Mouse (Mus musculus) spleen, postnatal 10 days (tissue): ENCODE data around the gene Ltbp2.
A peak's percentile ranks its signal among the peaks of the same experiment; 100 is the strongest.

ENCODE experiments used
- DNase-seq, 2 experiments: peaks; one replicate each; pipeline ENCODE4 v3.0.0; 2021 to 2022; ENCODE audit warnings: low spot score in 2 of 2

Gene Ltbp2

GRCm38 (mm10) chr12:84880091-84880490, 3.8 kb upstream of the Ltbp2 start:
- no peak for DNase-seq

DNA sequence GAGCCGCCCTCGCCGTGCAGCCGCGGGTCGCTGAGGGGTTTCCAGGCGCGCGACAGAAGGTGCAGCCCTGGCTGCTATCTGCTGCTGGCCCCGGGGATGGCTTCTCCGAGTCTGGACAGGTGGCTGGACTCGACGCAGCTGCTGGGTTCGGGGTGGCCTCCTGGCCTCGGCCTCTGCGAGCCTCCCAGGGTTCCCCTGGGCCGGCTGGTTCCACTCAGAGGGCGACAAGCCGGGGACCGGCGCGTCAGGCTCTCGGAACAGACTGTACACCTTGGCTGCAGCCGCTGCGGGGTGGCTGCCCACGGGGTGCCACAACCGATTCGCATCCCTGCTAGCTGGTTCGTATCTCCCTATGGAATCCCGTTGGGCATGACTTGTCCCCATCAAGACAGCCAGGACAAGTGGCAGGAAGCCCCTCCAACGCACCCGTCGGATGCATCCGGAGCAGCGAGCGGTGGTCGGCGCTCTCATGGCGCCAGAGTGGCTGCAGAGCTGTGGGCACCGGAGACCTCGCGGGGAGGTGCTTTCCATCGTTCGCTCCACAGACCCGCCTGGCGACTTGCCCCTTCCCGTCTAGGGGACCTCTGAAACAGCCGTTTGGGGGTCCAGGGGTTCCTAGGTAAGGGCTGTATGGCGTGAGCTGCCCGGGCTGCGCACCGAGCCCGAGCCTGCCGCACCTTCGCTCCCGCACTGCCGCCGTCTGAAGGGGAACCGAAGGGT, 411 bp downstream of the Ltbp2 start:
- peak in 1 of 2 experiments; percentile 41 for DNase-seq

DNA sequence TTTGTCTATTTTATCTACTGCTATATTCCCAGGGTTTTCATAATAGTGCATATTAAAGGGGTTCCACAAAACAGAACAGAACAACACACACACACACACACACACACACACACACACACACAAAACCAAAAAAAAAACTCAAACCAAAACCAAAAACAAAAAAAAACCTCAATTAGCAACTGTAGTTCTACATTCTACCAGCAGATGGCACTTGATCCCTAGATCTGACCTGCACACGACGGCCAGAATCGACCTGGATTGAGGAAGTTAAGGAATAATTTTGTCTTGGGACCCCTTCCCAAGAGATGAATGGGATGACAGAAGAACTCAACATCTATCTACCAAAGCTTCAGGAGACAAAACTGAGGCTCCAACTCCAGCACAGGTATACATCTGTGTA, 2.9 kb downstream of the Ltbp2 start:
- no peak for DNase-seq

DNA sequence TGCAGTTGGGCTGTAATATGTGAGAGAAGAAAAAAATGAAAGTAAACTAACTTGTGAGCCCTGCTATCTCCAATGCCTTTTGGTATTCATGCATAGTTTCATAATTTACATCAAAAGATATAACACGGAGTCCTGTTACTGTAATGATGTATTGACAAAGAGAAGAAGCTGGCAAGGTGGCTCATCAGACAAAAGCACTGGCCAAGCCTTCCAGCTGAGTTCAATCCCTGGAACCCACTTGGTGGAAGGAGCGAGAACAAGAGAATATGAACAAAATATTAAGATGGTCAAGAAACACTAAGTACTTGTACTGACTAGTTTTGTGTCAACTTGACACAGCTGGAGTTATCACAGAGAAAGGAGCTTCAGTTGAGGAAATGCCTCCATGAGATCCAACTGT, 4.0 kb downstream of the Ltbp2 start:
- DNase-seq: no peak

DNA sequence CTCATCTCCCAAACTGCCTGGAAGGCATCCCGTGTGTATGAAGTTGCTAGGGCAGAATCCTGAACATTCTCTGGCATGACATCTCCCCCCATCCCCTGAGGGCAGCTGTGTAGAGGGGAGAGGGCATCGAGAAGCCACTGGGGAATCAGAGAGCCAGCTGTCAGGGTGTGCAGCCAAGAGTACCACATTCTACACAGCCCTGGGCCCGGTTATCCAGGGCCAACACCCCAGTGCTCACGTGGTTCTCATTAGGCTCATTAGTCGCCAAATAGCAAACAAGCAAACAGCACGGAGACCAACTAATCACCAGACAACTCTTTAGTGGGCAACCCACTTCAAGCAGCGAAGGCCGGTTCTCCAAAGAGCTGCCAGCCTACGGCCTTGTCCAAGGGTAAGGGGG, 10.9 kb downstream of the Ltbp2 start:
- no peak for DNase-seq

GRCm38 (mm10) chr12:84864801-84865200, 11.5 kb downstream of the Ltbp2 start:
- DNase-seq: no peak

GRCm38 (mm10) chr12:84863196-84863595, 13.1 kb downstream of the Ltbp2 start:
- DNase-seq: no peak

DNA sequence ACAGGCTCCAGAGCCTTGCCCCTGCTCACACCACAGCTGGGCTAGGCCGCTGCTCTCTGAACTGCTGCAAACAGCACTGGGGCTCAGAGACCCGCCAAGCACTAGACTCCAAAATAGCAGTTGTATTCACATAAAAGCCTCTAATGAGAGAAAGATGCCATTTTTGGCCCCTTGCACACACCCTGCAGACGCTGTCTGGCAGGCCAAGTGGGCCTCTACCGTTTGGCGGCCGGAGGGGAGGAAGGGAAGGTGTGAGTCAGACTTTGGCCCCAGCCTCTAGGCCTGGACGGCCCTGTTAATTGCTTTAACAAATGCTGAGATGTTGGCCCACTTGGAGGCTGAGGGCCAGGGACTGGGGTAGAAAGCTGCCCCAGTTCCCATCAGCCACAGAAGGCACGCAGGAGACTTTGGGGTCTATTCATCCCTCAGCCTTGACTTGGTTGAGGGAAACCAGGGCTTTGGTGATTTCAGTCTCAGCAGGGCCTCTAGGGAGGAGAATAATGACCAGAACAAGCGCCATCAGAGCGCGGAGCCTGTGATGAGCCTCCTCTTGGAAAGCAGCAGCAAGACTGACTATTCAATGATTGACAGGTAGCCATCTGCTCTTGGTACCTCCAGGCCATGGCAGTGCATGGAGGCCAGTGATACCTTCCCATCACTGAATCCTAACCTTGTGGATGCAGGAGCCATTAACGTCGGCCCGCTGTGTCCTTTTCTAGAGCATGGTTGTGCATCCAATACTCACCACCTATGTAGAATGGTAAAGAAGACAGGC, 14.0 kb downstream of the Ltbp2 start:
- no peak for DNase-seq

DNA sequence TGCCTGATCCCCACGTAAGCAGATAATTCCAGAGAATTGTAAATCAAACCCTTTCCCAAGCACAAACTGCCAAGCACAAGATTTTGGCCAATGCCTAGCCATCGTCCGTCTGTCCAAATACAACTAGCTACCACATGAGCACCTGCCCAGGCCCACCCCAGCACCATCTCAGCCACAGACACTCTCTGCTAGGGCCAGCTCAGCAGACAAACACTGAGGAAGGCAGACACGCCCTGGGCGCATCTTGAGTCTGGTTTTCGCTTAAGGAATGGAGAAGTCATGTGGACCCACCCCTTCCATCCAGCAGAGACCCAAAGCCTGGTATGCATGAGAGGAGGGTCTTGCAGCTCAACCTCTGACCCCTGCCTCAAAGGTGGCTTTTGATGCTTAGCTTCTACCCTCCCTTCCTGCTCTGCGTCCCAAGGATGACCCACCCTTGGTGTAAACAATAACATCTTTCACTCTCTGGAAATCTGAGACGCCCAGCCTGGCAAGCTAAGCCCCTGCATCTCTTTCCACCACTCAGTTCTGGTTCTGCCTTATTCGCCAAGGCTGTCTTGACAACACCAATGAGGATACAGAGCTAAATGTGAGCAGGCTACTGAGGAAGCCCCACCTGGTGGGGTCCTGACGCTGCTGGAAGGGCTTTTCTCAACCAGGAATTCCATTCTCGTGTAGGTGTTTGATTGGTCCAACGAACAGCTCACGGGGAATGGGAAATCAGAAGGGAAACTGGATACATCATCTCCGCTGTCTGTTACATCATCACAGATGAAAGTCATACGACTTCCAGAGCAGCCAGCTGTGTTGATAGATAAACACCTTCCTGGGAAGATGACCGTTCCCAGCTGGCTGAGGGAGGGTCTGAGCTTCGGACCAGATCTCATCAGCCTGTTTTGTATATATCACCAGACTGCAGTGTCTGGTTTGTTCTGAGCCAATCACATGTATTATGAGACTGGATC, 17.9 kb downstream of the Ltbp2 start:
- peak in 1 of 2 experiments; percentile 61 for DNase-seq

- DNase-seq: peak in 1 of 2 experiments; percentile 76
Observed at GRCm38 (mm10) chr12:84857706-84858105, 18.6 kb downstream of the Ltbp2 start.

GRCm38 (mm10) chr12:84856532-84856931, 19.8 kb downstream of the Ltbp2 start:
- DNase-seq: no peak

DNA sequence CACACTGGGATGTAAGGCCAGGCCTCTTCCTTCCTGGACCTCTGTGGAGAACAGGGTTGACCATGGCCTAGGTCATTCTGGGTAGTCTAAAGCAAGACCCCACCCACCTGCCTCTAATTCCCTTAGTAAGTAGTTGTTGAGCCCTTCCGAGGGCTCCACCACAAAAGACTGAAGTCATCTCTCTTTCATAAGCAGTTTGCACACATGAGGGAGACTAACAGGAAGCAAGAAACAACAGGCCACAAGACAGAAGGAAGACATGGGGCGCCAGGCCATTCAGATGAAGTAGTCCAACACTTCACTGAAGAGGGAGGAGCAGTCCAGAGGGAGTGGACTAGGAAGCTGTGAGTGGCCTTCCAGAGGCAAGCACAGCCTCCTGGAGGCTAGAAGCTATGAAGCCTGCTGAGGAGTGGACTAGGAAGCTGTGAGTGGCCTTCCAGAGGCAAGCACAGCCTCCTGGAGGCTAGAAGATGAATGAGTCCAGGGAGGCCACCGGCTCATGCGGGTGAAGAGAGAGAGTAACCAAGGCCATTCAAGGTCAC, 21.2 kb downstream of the Ltbp2 start:
- peak in 1 of 2 experiments; percentile 51 for DNase-seq

GRCm38 (mm10) chr12:84854392-84855033, 21.8 kb downstream of the Ltbp2 start:
- no peak for DNase-seq

DNA sequence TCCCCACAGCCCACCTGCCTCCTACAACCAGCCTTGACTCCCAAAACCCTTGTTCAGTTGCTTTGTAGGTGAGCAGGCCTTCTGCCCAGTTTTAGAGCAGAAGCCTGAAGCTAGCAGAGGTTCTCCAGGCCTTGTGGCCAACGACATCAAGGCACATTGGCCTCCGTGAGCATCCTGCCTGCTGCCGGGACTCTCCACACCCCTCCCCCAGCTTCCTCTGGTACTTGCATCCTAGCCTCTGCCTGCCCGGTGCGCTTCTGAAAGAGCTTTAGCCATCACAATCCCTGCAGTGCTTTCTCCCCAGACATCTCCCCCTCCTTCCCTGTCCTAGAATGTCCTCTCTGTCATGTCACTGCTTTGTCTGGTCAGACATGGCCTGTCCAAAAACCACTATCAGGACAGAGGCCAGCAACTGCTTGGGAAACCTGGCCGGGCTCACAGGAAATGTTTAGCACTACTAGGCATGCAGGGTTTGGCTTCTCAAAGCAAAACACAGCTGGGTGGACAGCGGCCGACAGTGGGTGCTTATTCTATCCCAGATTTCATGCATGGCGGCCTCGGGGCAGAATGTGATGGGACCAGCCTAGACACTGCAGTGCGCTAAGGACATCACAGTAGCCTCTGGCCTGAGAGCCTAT, 24.8 kb downstream of the Ltbp2 start:
- DNase-seq: no peak

- no peak for DNase-seq
Observed at GRCm38 (mm10) chr12:84847882-84848281, 28.4 kb downstream of the Ltbp2 start.

GRCm38 (mm10) chr12:84847480-84847879, 28.9 kb downstream of the Ltbp2 start:
- no peak for DNase-seq

- no peak for DNase-seq
Observed at GRCm38 (mm10) chr12:84846594-84847014, 29.7 kb downstream of the Ltbp2 start.

DNA sequence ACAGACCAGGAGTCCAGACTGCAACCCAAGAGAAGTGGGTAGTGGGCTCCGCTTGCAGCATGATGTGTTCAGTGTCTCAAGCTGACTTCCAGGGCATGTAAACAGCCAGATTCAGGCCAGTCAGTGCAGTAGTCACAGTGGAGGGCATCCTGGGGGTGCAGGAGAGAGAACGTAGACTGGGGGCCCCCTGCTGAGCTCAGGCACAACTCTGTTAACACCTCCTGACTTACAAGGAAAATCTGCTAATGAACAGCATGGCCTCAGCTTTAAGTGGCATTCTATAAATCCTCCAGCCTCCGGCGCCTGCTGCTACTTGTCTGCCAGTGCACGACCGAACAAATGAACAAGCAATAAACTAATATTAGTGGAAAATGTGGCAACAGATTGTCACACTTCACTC, 33.6 kb downstream of the Ltbp2 start:
- no peak for DNase-seq

DNA sequence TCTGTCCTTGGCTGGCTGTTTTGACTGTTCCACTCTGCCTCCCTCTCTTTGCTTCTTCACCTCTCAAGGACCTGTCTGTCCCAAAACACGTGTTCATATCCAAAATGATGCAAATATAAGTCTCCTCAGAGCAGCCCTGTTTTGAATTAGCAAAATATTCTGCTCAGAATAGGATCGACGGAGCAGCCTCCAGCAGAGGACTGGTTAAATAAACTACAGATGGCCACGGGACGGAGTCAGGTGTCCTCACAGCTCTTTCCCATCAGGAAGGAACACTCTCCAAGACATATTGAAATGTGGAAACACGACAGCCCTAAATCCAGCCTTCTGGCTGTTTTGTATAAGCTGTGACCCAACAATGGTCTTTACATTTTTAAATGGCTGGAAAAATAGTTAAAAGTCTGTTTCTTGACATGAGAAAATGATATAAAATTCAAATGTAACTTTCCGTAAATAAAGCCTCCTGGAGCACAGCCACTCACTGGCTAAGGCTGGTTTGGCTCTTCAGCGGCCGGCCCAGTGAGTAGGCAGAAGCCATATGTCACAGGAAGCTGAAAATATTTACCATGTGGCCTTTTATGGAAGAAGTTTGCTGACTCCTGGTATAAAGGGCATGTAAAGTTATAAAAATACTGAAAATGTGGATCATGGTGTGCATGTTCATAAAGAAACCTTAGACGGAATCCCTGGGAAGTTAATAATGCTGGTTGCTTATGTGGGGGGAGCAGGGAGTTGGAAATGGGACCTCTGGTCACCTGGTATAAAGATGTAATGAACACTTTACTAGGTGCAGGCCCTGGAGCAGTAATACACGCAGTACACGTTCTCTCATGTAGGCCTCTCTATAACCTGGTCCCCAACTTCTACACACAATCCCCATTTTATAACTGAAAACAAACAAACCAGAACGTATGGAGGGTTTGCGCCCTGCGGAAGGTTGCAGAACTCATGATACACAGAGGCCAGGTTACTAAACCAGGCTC, 34.9 kb downstream of the Ltbp2 start:
- no peak for DNase-seq

GRCm38 (mm10) chr12:84840734-84841133, 35.6 kb downstream of the Ltbp2 start:
- DNase-seq: no peak
